Mouse (Mus musculus): ENCODE measurements around the gene Grip1. TPM values are rescaled to one million over a fixed set of nuclear protein-coding genes. Genes with fewer than 3 reads are reported as not detected.

Gene Grip1
- polyA plus RNA-seq, 1 experiment from 2014 or later = 1.2 TPM

- H3K9me3 ChIP-seq (ENCODE audit: control insufficient read depth, low read length) = no peaks in the 10 kb centered on the region
- no peaks in the 10 kb centered on the region for H3K4me1 ChIP-seq (ENCODE audit: control insufficient read depth, insufficient read depth, low read length)
- H3K4me3 ChIP-seq (ENCODE audit: low read length) = no peak overlapping the region
- H3K4me2 ChIP-seq (ENCODE audit: low read depth, low read length) = no peak overlapping the region
- no peak for ATAC-seq
- H3K9ac ChIP-seq (ENCODE audit: low read depth, low read length) = no peak overlapping the region
- WGBS = 80% methylated on average over 6 of the region's 6 CpGs
- no peaks in the 10 kb centered on the region for H3K36me3 ChIP-seq (ENCODE audit: control insufficient read depth, insufficient read depth, low read length)
- no peak overlapping the region for H3K27ac ChIP-seq (ENCODE audit: low read length)
- no peaks in the 10 kb centered on the region for H3K27me3 ChIP-seq (replicated peaks; ENCODE audit: control insufficient read depth, insufficient read depth, low read length)
These were observed 423.1 kb downstream of the Grip1 start for GRCm38 (mm10) chr10:119876721-119877120.

GRCm38 (mm10) chr10:119878331-119878730, 424.7 kb downstream of the Grip1 start:
- no peaks in the 10 kb centered on the region for H3K4me1 ChIP-seq (ENCODE audit: control insufficient read depth, insufficient read depth, low read length)
- no peak overlapping the region for H3K27ac ChIP-seq (ENCODE audit: low read length)
- H3K9me3 ChIP-seq (ENCODE audit: control insufficient read depth, low read length) = no peaks in the 10 kb centered on the region
- H3K9ac ChIP-seq (ENCODE audit: low read depth, low read length) = no peak overlapping the region
- WGBS = 55% methylated on average over 12 of the region's 12 CpGs
- ATAC-seq = no peak
- no peak overlapping the region for H3K4me2 ChIP-seq (ENCODE audit: low read depth, low read length)
- no peaks in the 10 kb centered on the region for H3K27me3 ChIP-seq (replicated peaks; ENCODE audit: control insufficient read depth, insufficient read depth, low read length)
- no peaks in the 10 kb centered on the region for H3K36me3 ChIP-seq (ENCODE audit: control insufficient read depth, insufficient read depth, low read length)
- H3K4me3 ChIP-seq (ENCODE audit: low read length) = no peak overlapping the region

GRCm38 (mm10) chr10:119884591-119884990, 431.0 kb downstream of the Grip1 start:
- ATAC-seq = no peak
- H3K27ac ChIP-seq (ENCODE audit: low read length) = no peak overlapping the region
- no peaks in the 10 kb centered on the region for H3K4me1 ChIP-seq (ENCODE audit: control insufficient read depth, insufficient read depth, low read length)
- H3K4me2 ChIP-seq (ENCODE audit: low read depth, low read length) = no peak overlapping the region
- no peaks in the 10 kb centered on the region for H3K27me3 ChIP-seq (replicated peaks; ENCODE audit: control insufficient read depth, insufficient read depth, low read length)
- H3K9me3 ChIP-seq (ENCODE audit: control insufficient read depth, low read length) = no peaks in the 10 kb centered on the region
- H3K9ac ChIP-seq (ENCODE audit: low read depth, low read length) = no peak overlapping the region
- no peaks in the 10 kb centered on the region for H3K36me3 ChIP-seq (ENCODE audit: control insufficient read depth, insufficient read depth, low read length)
- H3K4me3 ChIP-seq (ENCODE audit: low read length) = no peak overlapping the region
- WGBS = 77% methylated on average over 9 of the region's 9 CpGs

GRCm38 (mm10) chr10:119885563-119885962, 431.9 kb downstream of the Grip1 start:
- no peaks in the 10 kb centered on the region for H3K4me1 ChIP-seq (ENCODE audit: control insufficient read depth, insufficient read depth, low read length)
- no peak for ATAC-seq
- no peaks in the 10 kb centered on the region for H3K36me3 ChIP-seq (ENCODE audit: control insufficient read depth, insufficient read depth, low read length)
- no peaks in the 10 kb centered on the region for H3K27me3 ChIP-seq (replicated peaks; ENCODE audit: control insufficient read depth, insufficient read depth, low read length)
- 77% methylated on average over 6 of the region's 6 CpGs for WGBS
- no peak overlapping the region for H3K9ac ChIP-seq (ENCODE audit: low read depth, low read length)
- H3K4me3 ChIP-seq (ENCODE audit: low read length) = no peak overlapping the region
- no peak overlapping the region for H3K27ac ChIP-seq (ENCODE audit: low read length)
- no peak overlapping the region for H3K4me2 ChIP-seq (ENCODE audit: low read depth, low read length)
- no peaks in the 10 kb centered on the region for H3K9me3 ChIP-seq (ENCODE audit: control insufficient read depth, low read length)

- Histone ChIP-seq H3K27ac (ENCODE audit: low read length) (no peak overlapping the region), H3K36me3 (ENCODE audit: control insufficient read depth, insufficient read depth, low read length) (no peaks in the 10 kb centered on the region), H3K9me3 (ENCODE audit: control insufficient read depth, low read length) (0 out of 2 replicates have a peak, but pooled peaks cover 4% of the 10 kb centered on the region), H3K4me2 (ENCODE audit: low read depth, low read length) (no peak overlapping the region), H3K4me3 (ENCODE audit: low read length) (no peak overlapping the region), H3K27me3 (replicated peaks; ENCODE audit: control insufficient read depth, insufficient read depth, low read length) (no peaks in the 10 kb centered on the region), H3K4me1 (ENCODE audit: control insufficient read depth, insufficient read depth, low read length) (no peaks in the 10 kb centered on the region), H3K9ac (ENCODE audit: low read depth, low read length) (no peak overlapping the region)
- 62% methylated on average over 1 of the region's 1 CpGs for WGBS
- no peak for ATAC-seq
These were observed 433.1 kb downstream of the Grip1 start for GRCm38 (mm10) chr10:119886681-119887080.

- no peaks in the 10 kb centered on the region for H3K27me3 ChIP-seq (replicated peaks; ENCODE audit: control insufficient read depth, insufficient read depth, low read length)
- H3K4me1 ChIP-seq (ENCODE audit: control insufficient read depth, insufficient read depth, low read length) = no peaks in the 10 kb centered on the region
- no peak overlapping the region for H3K4me2 ChIP-seq (ENCODE audit: low read depth, low read length)
- no peak overlapping the region for H3K4me3 ChIP-seq (ENCODE audit: low read length)
- ATAC-seq = no peak
- WGBS = 59% methylated on average over 4 of the region's 4 CpGs
- H3K9ac ChIP-seq (ENCODE audit: low read depth, low read length) = no peak overlapping the region
- no peaks in the 10 kb centered on the region for H3K36me3 ChIP-seq (ENCODE audit: control insufficient read depth, insufficient read depth, low read length)
- no peak overlapping the region for H3K27ac ChIP-seq (ENCODE audit: low read length)
- H3K9me3 ChIP-seq (ENCODE audit: control insufficient read depth, low read length) = no peaks in the 10 kb centered on the region
These were observed 449.1 kb downstream of the Grip1 start for GRCm38 (mm10) chr10:119902754-119903153.

GRCm38 (mm10) chr10:119906869-119907268, 453.2 kb downstream of the Grip1 start:
- WGBS = 81% methylated on average over 7 of the region's 7 CpGs

GRCm38 (mm10) chr10:119917995-119918394, 464.4 kb downstream of the Grip1 start:
- Histone ChIP-seq H3K27ac (ENCODE audit: low read length) (no peak overlapping the region), H3K9ac (ENCODE audit: low read depth, low read length) (no peak overlapping the region), H3K4me2 (ENCODE audit: low read depth, low read length) (no peak overlapping the region), H3K4me3 (ENCODE audit: low read length) (no peak overlapping the region), H3K4me1 (ENCODE audit: control insufficient read depth, insufficient read depth, low read length) (no peaks in the 10 kb centered on the region), H3K9me3 (ENCODE audit: control insufficient read depth, low read length) (no peaks in the 10 kb centered on the region), H3K36me3 (ENCODE audit: control insufficient read depth, insufficient read depth, low read length) (no peaks in the 10 kb centered on the region), H3K27me3 (replicated peaks; ENCODE audit: control insufficient read depth, insufficient read depth, low read length) (no peaks in the 10 kb centered on the region)
- WGBS = 78% methylated on average over 9 of the region's 9 CpGs
- no peak for ATAC-seq

More at GRCm38 (mm10) chr10:119906869-119907268, 453.2 kb downstream of the Grip1 start:
- no peak overlapping the region for H3K27ac ChIP-seq (ENCODE audit: low read length)
- no peak overlapping the region for H3K9ac ChIP-seq (ENCODE audit: low read depth, low read length)
- no peaks in the 10 kb centered on the region for H3K36me3 ChIP-seq (ENCODE audit: control insufficient read depth, insufficient read depth, low read length)
- no peak overlapping the region for H3K4me2 ChIP-seq (ENCODE audit: low read depth, low read length)
- H3K4me1 ChIP-seq (ENCODE audit: control insufficient read depth, insufficient read depth, low read length) = no peaks in the 10 kb centered on the region
- H3K9me3 ChIP-seq (ENCODE audit: control insufficient read depth, low read length) = no peaks in the 10 kb centered on the region
- no peak for ATAC-seq
- no peaks in the 10 kb centered on the region for H3K27me3 ChIP-seq (replicated peaks; ENCODE audit: control insufficient read depth, insufficient read depth, low read length)
- H3K4me3 ChIP-seq (ENCODE audit: low read length) = no peak overlapping the region

GRCm38 (mm10) chr10:119927963-119928362, 474.3 kb downstream of the Grip1 start:
- no peak overlapping the region for H3K27ac ChIP-seq (ENCODE audit: low read length)
- H3K27me3 ChIP-seq (replicated peaks; ENCODE audit: control insufficient read depth, insufficient read depth, low read length) = no peaks in the 10 kb centered on the region
- no peak overlapping the region for H3K4me2 ChIP-seq (ENCODE audit: low read depth, low read length)
- H3K9me3 ChIP-seq (ENCODE audit: control insufficient read depth, low read length) = no peaks in the 10 kb centered on the region
- H3K4me3 ChIP-seq (ENCODE audit: low read length) = no peak overlapping the region
- no peaks in the 10 kb centered on the region for H3K36me3 ChIP-seq (ENCODE audit: control insufficient read depth, insufficient read depth, low read length)
- no peak for ATAC-seq
- 68% methylated on average over 5 of the region's 5 CpGs for WGBS
- no peaks in the 10 kb centered on the region for H3K4me1 ChIP-seq (ENCODE audit: control insufficient read depth, insufficient read depth, low read length)
- no peak overlapping the region for H3K9ac ChIP-seq (ENCODE audit: low read depth, low read length)

- H3K4me3 ChIP-seq (ENCODE audit: low read length) = no peak overlapping the region
- H3K36me3 ChIP-seq (ENCODE audit: control insufficient read depth, insufficient read depth, low read length) = no peaks in the 10 kb centered on the region
- WGBS = 73% methylated on average over 2 of the region's 2 CpGs
- no peak for ATAC-seq
- no peaks in the 10 kb centered on the region for H3K27me3 ChIP-seq (replicated peaks; ENCODE audit: control insufficient read depth, insufficient read depth, low read length)
- no peak overlapping the region for H3K9ac ChIP-seq (ENCODE audit: low read depth, low read length)
- no peak overlapping the region for H3K27ac ChIP-seq (ENCODE audit: low read length)
- H3K4me1 ChIP-seq (ENCODE audit: control insufficient read depth, insufficient read depth, low read length) = no peaks in the 10 kb centered on the region
- H3K9me3 ChIP-seq (ENCODE audit: control insufficient read depth, low read length) = no peaks in the 10 kb centered on the region
- no peak overlapping the region for H3K4me2 ChIP-seq (ENCODE audit: low read depth, low read length)
These were observed 475.3 kb downstream of the Grip1 start for GRCm38 (mm10) chr10:119928921-119929320.

All from intestine, embryonic 16.5 days (tissue).